Mouse (Mus musculus): Measurements from ENCODE around the gene Sema4f. TPM values are rescaled to one million over a fixed set of nuclear protein-coding genes. Genes with fewer than 3 reads are reported as not detected.

The Sema4f gene
- polyA plus RNA-seq, 1 experiment from 2014 or later = 10.8 TPM

GRCm38 (mm10) chr6:82909136-82909855, 30.3 kb downstream of the Sema4f start:
- ATAC-seq (ENCODE audit: low FRiP score) = no peak
- no peaks in the 10 kb centered on the region for H3K36me3 ChIP-seq
- WGBS = 69% methylated on average over 14 of the region's 14 CpGs
- H3K4me3 ChIP-seq = no peak overlapping the region
- H3K9ac ChIP-seq = no peak overlapping the region
- no peaks in the 10 kb centered on the region for H3K9me3 ChIP-seq (replicated peaks)
- H3K27me3 ChIP-seq = no peaks in the 10 kb centered on the region
- H3K4me1 ChIP-seq = no peaks in the 10 kb centered on the region
- no peak overlapping the region for H3K27ac ChIP-seq
- no peak overlapping the region for H3K4me2 ChIP-seq (replicated peaks)

GRCm38 (mm10) chr6:82908034-82908433, 31.5 kb downstream of the Sema4f start:
- H3K27ac ChIP-seq = no peak overlapping the region
- no peaks in the 10 kb centered on the region for H3K27me3 ChIP-seq
- no peaks in the 10 kb centered on the region for H3K36me3 ChIP-seq
- WGBS = 89% methylated on average over 8 of the region's 8 CpGs
- ATAC-seq (ENCODE audit: low FRiP score) = no peak
- H3K4me1 ChIP-seq = no peaks in the 10 kb centered on the region
- no peaks in the 10 kb centered on the region for H3K9me3 ChIP-seq (replicated peaks)
- H3K9ac ChIP-seq = no peak overlapping the region
- no peak overlapping the region for H3K4me2 ChIP-seq (replicated peaks)
- H3K4me3 ChIP-seq = no peak overlapping the region

- Histone ChIP-seq H3K4me2 (replicated peaks) (no peak overlapping the region), H3K36me3 (no peaks in the 10 kb centered on the region), H3K4me3 (no peak overlapping the region), H3K9me3 (replicated peaks) (no peaks in the 10 kb centered on the region), H3K9ac (no peak overlapping the region), H3K27me3 (no peaks in the 10 kb centered on the region), H3K4me1 (no peaks in the 10 kb centered on the region), H3K27ac (no peak overlapping the region)
- no peak for ATAC-seq (ENCODE audit: low FRiP score)
- WGBS = 88% methylated on average over 3 of the region's 3 CpGs
Measured at GRCm38 (mm10) chr6:82906985-82907384, 32.6 kb downstream of the Sema4f start.

GRCm38 (mm10) chr6:82902559-82902958, 37.0 kb downstream of the Sema4f start:
- no peak overlapping the region for H3K4me2 ChIP-seq (replicated peaks)
- H3K36me3 ChIP-seq = no peaks in the 10 kb centered on the region
- H3K9me3 ChIP-seq (replicated peaks) = no peaks in the 10 kb centered on the region
- H3K9ac ChIP-seq = no peak overlapping the region
- no peak for ATAC-seq (ENCODE audit: low FRiP score)
- no peaks in the 10 kb centered on the region for H3K4me1 ChIP-seq
- no peak overlapping the region for H3K27ac ChIP-seq
- H3K4me3 ChIP-seq = no peak overlapping the region
- H3K27me3 ChIP-seq = no peaks in the 10 kb centered on the region
- WGBS = 84% methylated on average over 8 of the region's 8 CpGs

GRCm38 (mm10) chr6:82898745-82899144, 40.8 kb downstream of the Sema4f start:
- no peaks in the 10 kb centered on the region for H3K4me1 ChIP-seq
- no peak overlapping the region for H3K4me3 ChIP-seq
- no peak overlapping the region for H3K27ac ChIP-seq
- no peaks in the 10 kb centered on the region for H3K27me3 ChIP-seq
- H3K36me3 ChIP-seq = no peaks in the 10 kb centered on the region
- 66% methylated on average over 4 of the region's 4 CpGs for WGBS
- H3K4me2 ChIP-seq (replicated peaks) = no peak overlapping the region
- no peak for ATAC-seq (ENCODE audit: low FRiP score)
- H3K9ac ChIP-seq = no peak overlapping the region
- H3K9me3 ChIP-seq (replicated peaks) = no peaks in the 10 kb centered on the region

GRCm38 (mm10) chr6:82898227-82898626, 41.3 kb downstream of the Sema4f start:
- no peaks in the 10 kb centered on the region for H3K9me3 ChIP-seq (replicated peaks)
- ATAC-seq (ENCODE audit: low FRiP score) = no peak
- H3K4me3 ChIP-seq = no peak overlapping the region
- no peaks in the 10 kb centered on the region for H3K27me3 ChIP-seq
- H3K9ac ChIP-seq = no peak overlapping the region
- H3K36me3 ChIP-seq = no peaks in the 10 kb centered on the region
- H3K4me1 ChIP-seq = no peaks in the 10 kb centered on the region
- WGBS = 90% methylated on average over 4 of the region's 4 CpGs
- H3K27ac ChIP-seq = no peak overlapping the region
- no peak overlapping the region for H3K4me2 ChIP-seq (replicated peaks)

GRCm38 (mm10) chr6:82897311-82897710, 42.3 kb downstream of the Sema4f start:
- Histone ChIP-seq H3K9ac (no peak overlapping the region), H3K4me3 (no peak overlapping the region), H3K27ac (no peak overlapping the region), H3K4me2 (replicated peaks) (no peak overlapping the region), H3K9me3 (replicated peaks) (no peaks in the 10 kb centered on the region), H3K36me3 (no peaks in the 10 kb centered on the region), H3K27me3 (no peaks in the 10 kb centered on the region), H3K4me1 (no peaks in the 10 kb centered on the region)
- ATAC-seq (ENCODE audit: low FRiP score) = no peak
- WGBS = 70% methylated on average over 3 of the region's 3 CpGs

GRCm38 (mm10) chr6:82893415-82893814, 46.2 kb downstream of the Sema4f start:
- H3K9ac ChIP-seq = no peak overlapping the region
- H3K9me3 ChIP-seq (replicated peaks) = no peaks in the 10 kb centered on the region
- no peak overlapping the region for H3K27ac ChIP-seq
- H3K4me3 ChIP-seq = no peak overlapping the region
- no peak for ATAC-seq (ENCODE audit: low FRiP score)
- no peaks in the 10 kb centered on the region for H3K27me3 ChIP-seq
- no peaks in the 10 kb centered on the region for H3K36me3 ChIP-seq
- H3K4me1 ChIP-seq = peaks cover 3% of the 10 kb centered on the region; the same call in 1 of the 2 replicates
- no peak overlapping the region for H3K4me2 ChIP-seq (replicated peaks)
- WGBS = 63% methylated on average over 2 of the region's 3 CpGs

- Histone ChIP-seq H3K9ac (no peak overlapping the region), H3K27ac (no peak overlapping the region), H3K36me3 (no peaks in the 10 kb centered on the region), H3K9me3 (replicated peaks) (no peaks in the 10 kb centered on the region), H3K4me1 (peaks cover 3% of the 10 kb centered on the region; the same call in 1 of the 2 replicates), H3K27me3 (no peaks in the 10 kb centered on the region), H3K4me3 (no peak overlapping the region), H3K4me2 (replicated peaks) (no peak overlapping the region)
- no peak for ATAC-seq (ENCODE audit: low FRiP score)
- WGBS = 86% methylated on average over 2 of the region's 2 CpGs
Measured at GRCm38 (mm10) chr6:82892540-82892939, 47.0 kb downstream of the Sema4f start.

- Histone ChIP-seq H3K9me3 (replicated peaks) (no peaks in the 10 kb centered on the region), H3K27ac (no peak overlapping the region), H3K4me2 (replicated peaks) (no peak overlapping the region), H3K27me3 (no peaks in the 10 kb centered on the region), H3K4me3 (no peak overlapping the region), H3K4me1 (peaks cover 3% of the 10 kb centered on the region; the same call in 1 of the 2 replicates), H3K9ac (no peak overlapping the region), H3K36me3 (no peaks in the 10 kb centered on the region)
- ATAC-seq (ENCODE audit: low FRiP score) = no peak
- 51% methylated on average over 6 of the region's 6 CpGs for WGBS
Measured at GRCm38 (mm10) chr6:82891488-82891887, 48.1 kb downstream of the Sema4f start.

GRCm38 (mm10) chr6:82886330-82886729, 53.2 kb downstream of the Sema4f start:
- Histone ChIP-seq H3K4me2 (replicated peaks) (no peak overlapping the region), H3K36me3 (no peaks in the 10 kb centered on the region), H3K4me1 (peaks cover 4% of the 10 kb centered on the region; the same call in 1 of the 2 replicates), H3K27me3 (no peaks in the 10 kb centered on the region), H3K27ac (no peak overlapping the region), H3K9me3 (replicated peaks) (no peaks in the 10 kb centered on the region), H3K9ac (no peak overlapping the region), H3K4me3 (no peak overlapping the region)
- WGBS = 89% methylated on average over 4 of the region's 4 CpGs
- no peak for ATAC-seq (ENCODE audit: low FRiP score)

GRCm38 (mm10) chr6:82885909-82886308, 53.7 kb downstream of the Sema4f start:
- no peak overlapping the region for H3K27ac ChIP-seq
- WGBS = 81% methylated on average over 4 of the region's 4 CpGs
- no peak overlapping the region for H3K4me3 ChIP-seq
- ATAC-seq (ENCODE audit: low FRiP score) = no peak
- no peaks in the 10 kb centered on the region for H3K36me3 ChIP-seq
- peaks cover 4% of the 10 kb centered on the region; the same call in 1 of the 2 replicates for H3K4me1 ChIP-seq
- no peak overlapping the region for H3K4me2 ChIP-seq (replicated peaks)
- H3K27me3 ChIP-seq = no peaks in the 10 kb centered on the region
- no peaks in the 10 kb centered on the region for H3K9me3 ChIP-seq (replicated peaks)
- H3K9ac ChIP-seq = no peak overlapping the region

- H3K27ac ChIP-seq = no peak overlapping the region
- no peaks in the 10 kb centered on the region for H3K36me3 ChIP-seq
- no peak overlapping the region for H3K4me2 ChIP-seq (replicated peaks)
- no peak overlapping the region for H3K9ac ChIP-seq
- WGBS = 83% methylated on average over 2 of the region's 2 CpGs
- H3K4me1 ChIP-seq = peaks cover 4% of the 10 kb centered on the region; the same call in 1 of the 2 replicates
- no peaks in the 10 kb centered on the region for H3K27me3 ChIP-seq
- no peaks in the 10 kb centered on the region for H3K9me3 ChIP-seq (replicated peaks)
- no peak for ATAC-seq (ENCODE audit: low FRiP score)
- H3K4me3 ChIP-seq = no peak overlapping the region
Measured at GRCm38 (mm10) chr6:82885441-82885840, 54.1 kb downstream of the Sema4f start.

Measured in hindbrain, embryonic 12.5 days (tissue).